Mouse (Mus musculus) midbrain, embryonic 14.5 days (tissue): ENCODE results near the gene Mios. TPM values are rescaled to one million over a fixed set of nuclear protein-coding genes. Genes with fewer than 3 reads are reported as not detected.

Experiments
- ATAC-seq: fragments of 200-750 bp; cut with Nextera tagmentation; 2 replicates; pipeline ENCODE4 v1.8.0; 2017; ENCODE audit warnings: moderate number of reproducible peaks, moderate library complexity; ENCODE audit not compliant: low FRiP score, low TSS enrichment
- DNase-seq: peaks from one replicate; pipeline ENCODE4 v3.0.0-alpha.2; 2015
- H3K27ac ChIP-seq: fragments of 300-500 bp; sonication (generic); replicated peaks from 2 replicates; pipeline ENCODE4 v1.5.1; 2014; ENCODE audit warnings: mild to moderate bottlenecking, low read depth, low read length, moderate library complexity
- H3K27me3 ChIP-seq: fragments of 300-500 bp; sonication (generic); 2 replicates; pipeline ENCODE4 v1.6.1; 2014; ENCODE audit warnings: low read length, control low read depth, mixed read lengths; ENCODE audit not compliant: control insufficient read depth, insufficient read depth
- H3K36me3 ChIP-seq: fragments of 300-500 bp; sonication (generic); 2 replicates; pipeline ENCODE4 v1.6.1; 2014; ENCODE audit warnings: low read length, control low read depth; ENCODE audit not compliant: control insufficient read depth, insufficient read depth
- H3K4me1 ChIP-seq: fragments of 300-500 bp; sonication (generic); 2 replicates; pipeline ENCODE4 v1.6.1; 2014; ENCODE audit warnings: mild to moderate bottlenecking, antibody characterized with exemption, low read length, control low read depth; ENCODE audit not compliant: control insufficient read depth, insufficient read depth
- H3K4me2 ChIP-seq: fragments of 300-500 bp; sonication (generic); 2 replicates; pipeline ENCODE4 v1.6.1; 2014; ENCODE audit warnings: mild to moderate bottlenecking, low read length, moderate library complexity
- H3K4me3 ChIP-seq: fragments of 300-500 bp; sonication (generic); replicated peaks from 2 replicates; pipeline ENCODE4 v1.5.1; 2014; ENCODE audit warnings: low read depth, low read length
- H3K9ac ChIP-seq: fragments of 300-500 bp; sonication (generic); replicated peaks from 2 replicates; pipeline ENCODE4 v1.6.1; 2014; ENCODE audit warnings: mild to moderate bottlenecking, low read length, moderate library complexity
- H3K9me3 ChIP-seq: fragments of 300-500 bp; sonication (generic); 2 replicates; pipeline ENCODE4 v1.6.1; 2016; ENCODE audit warnings: low read length, control low read depth, mixed read lengths; ENCODE audit not compliant: control insufficient read depth
- WGBS: fragments of 180-500 bp; shearing (Covaris S2); extraction: QIAGEN DNeasy Blood & Tissue Kit; methylation state at CpG from one replicate; pipeline ENCODE4 v1.1.7; 2014; 5-methylcytosine and 5-hydroxymethylcytosine counted together
- polyA plus RNA-seq: library from polyadenylated mRNA; unstranded; fragments of >200 nt; fragmentation: Nextera tagmentation; extraction: Ambion mirVana; gene quantifications from 2 replicates; pipeline ENCODE4 v1.2.1, GENCODE M21; 2014

Gene Mios
- polyA plus RNA-seq, 1 experiment from 2014 or later: 32.0 TPM

DNA sequence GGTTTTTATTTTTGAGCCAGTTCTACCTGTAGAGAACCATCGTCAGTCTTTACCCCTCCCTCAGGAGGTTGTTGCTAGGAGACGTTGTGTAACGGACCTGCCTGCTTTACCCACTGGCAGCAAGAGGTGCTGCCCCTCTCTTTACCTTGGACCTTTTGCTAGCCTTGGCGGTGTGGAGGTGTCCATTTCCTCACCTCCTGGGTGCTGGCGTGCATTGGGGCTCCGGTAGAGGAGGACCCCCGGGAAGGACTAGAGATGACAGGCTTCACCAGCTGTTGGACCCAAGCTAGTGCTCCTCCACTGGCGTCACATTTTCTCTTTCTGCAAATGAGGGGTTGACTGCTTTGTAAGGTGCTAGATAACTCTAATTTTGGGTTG, 50.6 kb downstream of the Mios start:
- ATAC-seq: no peak
- DNase-seq: no peak
- Histone ChIP-seq H3K4me3 (peak overlapping the region; percentile 72), H3K4me2 (peak overlapping the region; percentile 62), H3K9ac (peak overlapping the region; percentile 79), H3K27ac (peak overlapping the region; percentile 81), H3K9me3 (no peaks in the 10 kb centered on the region), H3K27me3 (no peaks in the 10 kb centered on the region), H3K36me3 (0 out of 2 replicates have a peak, but pooled peaks cover 3% of the 10 kb centered on the region), H3K4me1 (peaks cover 12% of the 10 kb centered on the region)
- WGBS: under 1% methylated on average over 8 of the region's 8 CpGs

DNA sequence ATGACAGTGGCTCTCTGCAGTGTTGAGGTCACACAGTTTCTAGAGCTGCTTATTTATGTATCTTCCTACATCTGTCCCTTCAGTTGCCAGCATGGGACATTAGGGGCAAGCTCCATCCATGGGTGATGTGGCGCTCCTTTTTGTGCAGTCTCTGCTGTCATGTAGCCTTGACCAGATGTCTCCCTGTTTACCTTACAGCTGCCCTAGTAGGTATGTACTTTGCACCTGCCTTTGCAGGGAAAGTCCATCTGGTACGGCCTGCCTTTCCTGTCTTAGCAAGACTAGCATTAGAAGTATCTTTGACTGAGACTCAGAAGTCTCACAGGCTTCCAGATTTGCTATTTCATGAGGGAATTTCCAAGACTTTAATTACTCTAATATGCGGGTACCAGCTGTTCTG, 62.0 kb downstream of the Mios start:
- Histone ChIP-seq H3K27ac (no peak overlapping the region), H3K4me2 (no peak overlapping the region), H3K9me3 (no peaks in the 10 kb centered on the region), H3K27me3 (no peaks in the 10 kb centered on the region), H3K9ac (no peak overlapping the region), H3K36me3 (peaks cover 7% of the 10 kb centered on the region; the same call in 1 of the 2 replicates), H3K4me1 (no peaks in the 10 kb centered on the region), H3K4me3 (no peak overlapping the region)
- DNase-seq (no peak), ATAC-seq (no peak)
- 89% methylated on average over 3 of the region's 3 CpGs for WGBS

DNA sequence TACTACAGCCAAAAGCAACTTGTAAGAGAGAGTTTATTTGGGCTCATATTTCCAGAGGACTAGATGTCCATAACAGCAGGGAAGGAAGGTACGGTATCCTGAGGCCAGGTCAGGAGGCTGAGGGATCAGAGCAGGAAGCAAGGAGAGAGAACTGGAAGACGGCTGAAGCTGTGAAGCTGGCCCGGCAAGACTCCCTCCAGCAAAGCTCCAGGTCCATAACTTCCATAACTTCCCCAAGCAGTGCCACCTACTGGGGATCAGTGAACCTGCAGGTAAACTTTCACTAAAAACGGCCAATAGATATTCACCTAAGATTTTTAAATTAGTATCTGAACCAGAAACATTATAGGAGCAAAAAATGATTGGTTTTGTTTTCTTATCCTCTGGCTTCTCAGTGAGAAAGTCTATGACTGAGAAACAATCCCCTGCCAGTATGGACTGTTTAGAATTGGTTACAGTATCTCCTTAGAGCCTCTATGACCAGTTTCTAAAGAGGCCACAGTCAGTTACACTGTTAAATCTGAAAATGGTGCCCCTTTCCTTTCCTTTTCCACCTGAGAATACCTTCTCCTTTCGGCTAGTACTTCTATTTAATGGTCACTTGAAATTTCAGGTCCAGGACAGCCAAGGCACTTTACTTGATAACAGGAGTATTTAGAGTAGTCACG, 65.5 kb downstream of the Mios start:
- H3K27me3 ChIP-seq: no peaks in the 10 kb centered on the region
- 38% methylated on average over 6 of the region's 6 CpGs for WGBS
- no peaks in the 10 kb centered on the region for H3K9me3 ChIP-seq
- peaks cover 7% of the 10 kb centered on the region; the same call in 1 of the 2 replicates for H3K36me3 ChIP-seq
- DNase-seq: peak; percentile 75
- H3K4me2 ChIP-seq: no peak overlapping the region
- no peak overlapping the region for H3K4me3 ChIP-seq
- no peak for ATAC-seq
- H3K9ac ChIP-seq: no peak overlapping the region
- no peaks in the 10 kb centered on the region for H3K4me1 ChIP-seq
- no peak overlapping the region for H3K27ac ChIP-seq

DNA sequence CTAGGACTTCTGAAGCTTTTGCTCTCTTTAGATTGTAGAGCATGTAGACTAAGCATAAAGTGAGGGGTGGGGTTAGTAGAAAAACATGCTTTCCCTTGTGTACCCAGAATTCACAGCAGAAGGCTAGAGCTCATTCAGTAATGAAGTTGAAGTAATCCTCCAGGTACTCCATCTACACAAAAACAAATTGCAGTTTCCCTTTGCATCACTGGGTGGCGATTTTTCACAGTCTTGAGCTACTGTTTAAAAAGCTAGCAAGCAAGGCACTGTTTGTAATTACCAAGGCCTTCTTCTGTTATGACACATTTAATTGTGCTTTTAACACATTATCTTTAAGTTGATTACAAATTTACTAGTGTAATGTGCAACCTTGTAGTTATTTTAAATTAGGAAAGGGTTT, 66.1 kb downstream of the Mios start:
- Histone ChIP-seq H3K27me3 (no peaks in the 10 kb centered on the region), H3K9ac (no peak overlapping the region), H3K27ac (no peak overlapping the region), H3K4me2 (no peak overlapping the region), H3K4me1 (no peaks in the 10 kb centered on the region), H3K4me3 (no peak overlapping the region), H3K9me3 (no peaks in the 10 kb centered on the region), H3K36me3 (peaks cover 7% of the 10 kb centered on the region; the same call in 1 of the 2 replicates)
- DNase-seq (peak; percentile 86), ATAC-seq (no peak; the same call in 1 of the 2 replicates)
- 2% methylated on average over 1 of the region's 1 CpGs for WGBS

DNA sequence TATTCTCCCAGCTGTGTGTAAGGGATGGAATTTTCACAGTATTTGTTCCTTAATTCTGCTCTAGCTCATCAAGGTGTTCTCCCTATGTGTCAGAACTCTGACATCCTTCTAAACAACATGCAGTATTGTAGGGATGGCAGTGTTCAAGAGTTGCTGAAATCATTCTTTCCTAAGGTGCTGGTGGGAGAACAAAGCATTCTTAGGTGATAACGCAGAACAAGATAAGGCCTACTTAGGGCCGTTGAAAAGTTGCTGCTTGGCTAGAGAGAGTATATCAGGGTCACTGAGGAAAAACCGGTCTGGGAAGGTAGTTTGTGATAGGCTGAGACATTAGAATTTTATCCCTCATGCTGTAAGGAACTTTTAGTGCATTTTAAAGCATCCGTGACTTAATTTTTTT, 67.4 kb downstream of the Mios start:
- no peak for ATAC-seq
- peaks cover 4% of the 10 kb centered on the region; the same call in 1 of the 2 replicates for H3K36me3 ChIP-seq
- no peak overlapping the region for H3K9ac ChIP-seq
- WGBS: 86% methylated on average over 4 of the region's 4 CpGs
- DNase-seq: no peak
- H3K4me1 ChIP-seq: no peaks in the 10 kb centered on the region
- H3K9me3 ChIP-seq: no peaks in the 10 kb centered on the region
- H3K4me3 ChIP-seq: no peak overlapping the region
- H3K4me2 ChIP-seq: no peak overlapping the region
- no peaks in the 10 kb centered on the region for H3K27me3 ChIP-seq
- no peak overlapping the region for H3K27ac ChIP-seq

DNA sequence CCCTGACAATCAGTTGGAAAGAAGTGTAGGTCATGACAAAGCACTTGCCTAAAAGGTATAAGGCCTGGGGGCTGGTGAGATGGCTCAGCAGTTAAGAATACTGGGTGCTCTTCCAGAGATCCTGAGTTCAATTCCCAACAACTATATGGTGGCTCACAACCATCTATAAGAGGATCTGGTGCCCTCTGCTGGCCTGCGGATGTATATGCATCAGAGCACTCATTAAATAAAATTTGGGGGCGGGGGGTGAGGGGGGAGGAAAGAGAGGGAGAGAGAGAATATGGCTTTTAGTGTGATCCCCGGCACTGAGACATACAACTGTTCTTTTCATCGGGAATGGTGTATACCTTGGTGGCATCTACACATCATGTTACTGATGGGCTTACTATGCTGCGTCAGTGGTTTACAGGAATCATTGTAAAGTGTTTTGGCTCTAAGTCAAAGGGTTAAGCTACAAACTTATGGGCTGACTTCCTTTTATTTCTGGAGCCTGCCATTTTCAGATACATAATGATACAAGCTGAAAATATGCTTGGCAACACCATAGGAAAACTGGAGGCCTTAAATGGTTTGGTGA, 69.5 kb downstream of the Mios start:
- Histone ChIP-seq H3K36me3 (0 out of 2 replicates have a peak, but pooled peaks cover 3% of the 10 kb centered on the region), H3K4me3 (no peak overlapping the region)
- no peak for ATAC-seq

DNA sequence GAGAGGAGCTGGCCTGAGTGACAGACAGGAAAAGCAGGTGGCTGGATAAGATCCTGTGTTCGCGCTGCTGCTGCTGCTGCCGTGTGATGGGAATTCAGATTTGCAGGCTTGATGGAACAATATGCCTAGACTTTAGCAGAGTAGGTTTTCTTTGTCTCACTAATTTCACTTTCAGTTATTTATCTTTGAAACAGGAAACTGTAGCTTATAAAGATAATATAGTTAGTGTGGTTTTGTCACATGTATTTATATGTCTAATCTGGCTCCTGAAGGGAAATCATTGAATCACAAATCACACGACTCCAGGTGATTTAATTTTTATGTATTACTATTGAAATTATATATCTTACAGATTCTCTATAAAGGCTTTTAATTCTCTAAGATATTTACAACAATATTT, 74.2 kb downstream of the Mios start:
- Histone ChIP-seq H3K27ac (no peak overlapping the region), H3K4me1 (no peaks in the 10 kb centered on the region), H3K27me3 (no peaks in the 10 kb centered on the region), H3K4me2 (no peak overlapping the region), H3K4me3 (no peak overlapping the region), H3K36me3 (0 out of 2 replicates have a peak, but pooled peaks cover 3% of the 10 kb centered on the region), H3K9ac (no peak overlapping the region), H3K9me3 (no peaks in the 10 kb centered on the region)
- 83% methylated on average over 4 of the region's 4 CpGs for WGBS
- DNase-seq (no peak), ATAC-seq (no peak)

More for the DNA sequence above, 69.5 kb downstream of the Mios start:
- 72% methylated on average over 5 of the region's 5 CpGs for WGBS
- H3K27me3 ChIP-seq: no peaks in the 10 kb centered on the region
- no peaks in the 10 kb centered on the region for H3K9me3 ChIP-seq
- DNase-seq: peak; percentile 19
- no peaks in the 10 kb centered on the region for H3K4me1 ChIP-seq
- no peak overlapping the region for H3K27ac ChIP-seq
- H3K9ac ChIP-seq: no peak overlapping the region
- H3K4me2 ChIP-seq: no peak overlapping the region

DNA sequence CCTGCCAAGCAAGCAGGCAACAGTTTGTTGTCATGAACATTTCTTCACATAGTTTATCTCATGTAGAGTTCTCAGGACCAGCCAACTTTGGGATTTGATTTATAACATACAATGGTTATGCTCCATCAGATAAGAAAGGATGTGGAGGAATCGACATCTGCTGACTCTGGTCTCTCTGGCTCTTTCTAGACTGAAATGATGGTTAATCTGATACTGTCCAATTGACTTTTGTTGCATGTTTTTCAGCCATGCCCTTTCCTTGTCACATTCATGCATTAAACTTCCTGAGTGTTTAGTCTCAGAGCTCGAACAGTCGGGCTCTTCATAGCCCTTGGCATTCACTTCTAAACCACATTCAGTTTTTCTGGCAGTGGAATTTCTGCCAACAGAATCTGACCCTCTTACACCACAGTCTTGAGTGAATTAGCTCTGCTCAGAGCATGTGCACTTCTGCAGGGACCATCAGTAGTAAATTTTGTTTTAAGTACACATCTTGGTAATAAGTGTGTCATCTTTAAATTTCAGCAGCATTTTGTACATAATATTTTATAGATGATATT, 76.5 kb downstream of the Mios start:
- DNase-seq (no peak), ATAC-seq (no peak)
- Histone ChIP-seq H3K27me3 (no peaks in the 10 kb centered on the region), H3K36me3 (no peaks in the 10 kb centered on the region), H3K9me3 (no peaks in the 10 kb centered on the region), H3K27ac (no peak overlapping the region), H3K4me2 (no peak overlapping the region), H3K4me1 (no peaks in the 10 kb centered on the region), H3K4me3 (no peak overlapping the region), H3K9ac (no peak overlapping the region)
- WGBS: 83% methylated on average over 3 of the region's 3 CpGs
